Mouse (Mus musculus) kidney, adult 2 months (tissue): Measurements from ENCODE around the gene Lxn. TPM values are rescaled to one million over a fixed set of nuclear protein-coding genes. Genes with fewer than 3 reads are reported as not detected.

Experiments used
- DNase-seq: peaks from one replicate; pipeline ENCODE4 v3.0.0; 2021
- H3K27ac ChIP-seq: fragments of 200-500 bp; 2 replicates; pipeline ENCODE4 v1.5.1; 2012; ENCODE audit warnings: low read depth, low read length, control low read depth, inconsistent platforms; ENCODE audit not compliant: insufficient read depth
- H3K27me3 ChIP-seq: fragments of 200-500 bp; replicated peaks from 2 replicates; pipeline ENCODE4 v1.6.1; 2012; ENCODE audit warnings: mild to moderate bottlenecking, moderate library complexity, low read length, inconsistent platforms; ENCODE audit not compliant: control insufficient read depth, insufficient read depth
- H3K36me3 ChIP-seq: fragments of 200-500 bp; 2 replicates; pipeline ENCODE4 v1.6.1; 2012; ENCODE audit warnings: mild to moderate bottlenecking, moderate library complexity, low read length, inconsistent platforms; ENCODE audit not compliant: control insufficient read depth, insufficient read depth
- H3K4me1 ChIP-seq: fragments of 200-500 bp; 2 replicates; pipeline ENCODE4 v1.6.1; 2011; ENCODE audit warnings: low read length; ENCODE audit not compliant: control insufficient read depth, insufficient read depth
- H3K4me3 ChIP-seq: fragments of 200-500 bp; 2 replicates; pipeline ENCODE4 v1.5.1; 2011; ENCODE audit warnings: mild to moderate bottlenecking, low read depth, low read length, control low read depth; ENCODE audit not compliant: insufficient read depth
- CTCF ChIP-seq: fragments of 200-500 bp; conservative IDR thresholded peaks from 2 replicates; pipeline ENCODE4 v1.5.1; 2011; ENCODE audit warnings: low read depth, mild to moderate bottlenecking, control low read depth, low read length, moderate library complexity, mixed read lengths; ENCODE audit not compliant: insufficient read depth, insufficient read length
- POLR2A ChIP-seq: fragments of 200-500 bp; IDR thresholded peaks from one replicate; pipeline ENCODE4 v1.6.1; 2011; ENCODE audit warnings: low read depth, low read length, control low read depth
- WGBS: fragments of 180-500 bp; shearing (Covaris S2); methylation state at CpG from one replicate; pipeline ENCODE4 v1.1.7; 2018; 5-methylcytosine and 5-hydroxymethylcytosine counted together
- polyA plus RNA-seq: library from polyadenylated mRNA; depleted of rRNA; stranded (reverse); fragments of >200 nt; gene quantifications from 2 replicates; pipeline ENCODE4 v1.2.3, GENCODE M21; 2012

Gene Lxn
- polyA plus RNA-seq, 1 experiment, result 34.1 TPM

GRCm38 (mm10) chr3:67462578-67462977 is 1.1 kb downstream of the Lxn start:
- 38% methylated on average over 10 of the region's 10 CpGs for WGBS
- Histone ChIP-seq H3K27me3 (no peaks in the 10 kb centered on the region), H3K4me1 (no peaks in the 10 kb centered on the region), H3K36me3 (peaks cover 3% of the 10 kb centered on the region; the same call in 1 of the 2 replicates), H3K4me3 (no peak overlapping the region; the same call in 1 of the 2 replicates), H3K27ac (no peak overlapping the region)
- no peak for DNase-seq
- TF ChIP-seq CTCF (no peak), POLR2A (no peak)

DNA sequence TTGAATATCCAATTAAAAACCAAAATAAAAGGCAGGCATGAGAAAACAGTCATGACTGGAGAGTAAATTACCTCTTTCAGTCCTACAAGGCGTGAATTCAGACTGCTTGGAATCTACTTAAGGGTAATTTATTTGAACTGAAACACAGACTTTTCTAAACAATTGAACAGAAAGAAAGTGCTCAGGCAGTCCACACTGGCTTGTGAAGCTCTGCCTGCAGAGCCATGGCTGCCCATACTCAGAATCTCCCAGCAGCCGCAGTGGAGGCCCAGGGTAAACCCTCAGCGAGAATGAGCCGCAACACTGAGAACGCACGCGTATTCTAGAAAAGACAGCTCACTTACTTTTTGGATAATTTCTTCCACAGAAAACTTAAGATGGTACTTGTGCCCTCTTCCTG is 1.7 kb downstream of the Lxn start:
- H3K4me3 ChIP-seq, result no peak overlapping the region
- WGBS, result 97% methylated on average over 7 of the region's 7 CpGs
- no peaks in the 10 kb centered on the region for H3K4me1 ChIP-seq
- H3K27ac ChIP-seq, result no peak overlapping the region
- DNase-seq, result no peak
- peaks cover 3% of the 10 kb centered on the region; the same call in 1 of the 2 replicates for H3K36me3 ChIP-seq
- H3K27me3 ChIP-seq, result no peaks in the 10 kb centered on the region
- TF ChIP-seq CTCF (no peak), POLR2A (no peak)

- no peak for DNase-seq
- Histone ChIP-seq H3K36me3 (peaks cover 3% of the 10 kb centered on the region; the same call in 1 of the 2 replicates), H3K27ac (no peak overlapping the region), H3K4me1 (no peaks in the 10 kb centered on the region), H3K4me3 (no peak overlapping the region), H3K27me3 (no peaks in the 10 kb centered on the region)
- 90% methylated on average over 3 of the region's 3 CpGs for WGBS
- TF ChIP-seq POLR2A (no peak), CTCF (no peak)
These were observed 3.8 kb downstream of the Lxn start for GRCm38 (mm10) chr3:67459881-67460280.

- no peak overlapping the region for H3K27ac ChIP-seq
- no peaks in the 10 kb centered on the region for H3K4me1 ChIP-seq
- H3K36me3 ChIP-seq, result peaks cover 2% of the 10 kb centered on the region
- DNase-seq, result peak; percentile 42
- H3K4me3 ChIP-seq, result no peak overlapping the region
- H3K27me3 ChIP-seq, result no peaks in the 10 kb centered on the region
- 66% methylated on average over 5 of the region's 5 CpGs for WGBS
- TF ChIP-seq POLR2A, result no peak
- no peak for TF ChIP-seq CTCF
These were observed 13.0 kb downstream of the Lxn start for GRCm38 (mm10) chr3:67450601-67451210.

- H3K27ac ChIP-seq, result no peak overlapping the region
- no peaks in the 10 kb centered on the region for H3K4me1 ChIP-seq
- WGBS, result 89% methylated on average over 21 of the region's 21 CpGs
- DNase-seq, result peak; percentile 38
- H3K4me3 ChIP-seq, result no peak overlapping the region
- H3K27me3 ChIP-seq, result no peaks in the 10 kb centered on the region
- peaks cover 2% of the 10 kb centered on the region for H3K36me3 ChIP-seq
- TF ChIP-seq POLR2A (no peak), CTCF (no peak)
These were observed 14.1 kb downstream of the Lxn start for GRCm38 (mm10) chr3:67449660-67450059.

- no peaks in the 10 kb centered on the region; the same call in none of the 2 replicates for H3K36me3 ChIP-seq
These were observed 16.6 kb downstream of the Lxn start for GRCm38 (mm10) chr3:67447143-67447542.

DNA sequence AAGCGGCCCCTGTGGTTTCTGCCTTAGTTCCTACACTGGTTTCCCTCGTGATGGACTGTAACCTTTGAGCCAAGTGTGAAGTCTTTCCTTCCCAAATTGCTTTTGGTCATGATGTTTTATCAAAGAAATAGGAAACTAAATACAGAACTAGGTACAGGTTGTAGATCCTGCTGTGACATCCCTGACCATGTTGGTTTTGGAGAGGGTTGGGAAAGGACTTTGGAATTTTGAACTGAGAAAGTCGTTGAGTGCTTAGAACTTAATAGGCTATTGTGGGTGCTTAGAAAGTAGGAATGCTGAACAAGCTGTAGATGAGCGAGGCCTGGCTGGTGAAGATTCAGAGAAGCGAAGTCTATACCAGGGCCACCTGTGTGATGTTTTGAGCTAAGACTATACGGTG is 29.7 kb downstream of the Lxn start:
- Histone ChIP-seq H3K27me3 (no peaks in the 10 kb centered on the region), H3K36me3 (no peaks in the 10 kb centered on the region; the same call in 1 of the 2 replicates), H3K4me3 (no peak overlapping the region), H3K4me1 (peaks cover 3% of the 10 kb centered on the region; the same call in 1 of the 2 replicates), H3K27ac (no peak overlapping the region)
- DNase-seq, result peak; percentile 7
- TF ChIP-seq CTCF (no peak), POLR2A (no peak)
- WGBS, result 72% methylated on average over 6 of the region's 6 CpGs

More at GRCm38 (mm10) chr3:67447143-67447542, 16.6 kb downstream of the Lxn start:
- Histone ChIP-seq H3K4me3 (no peak overlapping the region), H3K27me3 (no peaks in the 10 kb centered on the region), H3K4me1 (no peaks in the 10 kb centered on the region), H3K27ac (no peak overlapping the region)
- 93% methylated on average over 2 of the region's 2 CpGs for WGBS
- TF ChIP-seq POLR2A (no peak), CTCF (peak; percentile 32; the same call in 1 of the 2 replicates)
- peak; percentile 5 for DNase-seq
